Mouse (Mus musculus): ENCODE data around the gene Vmn2r99. TPM values are rescaled to one million over a fixed set of nuclear protein-coding genes. Genes with fewer than 3 reads are reported as not detected.

Gene Vmn2r99
- total RNA-seq (2014; fragmentation: Nextera tagmentation) = not detected in 2 replicates
- total RNA-seq (2017) = 0.05 and 0.06 TPM in 2 replicates
- polyA plus RNA-seq (2012) = not detected in 2 replicates

DNA sequence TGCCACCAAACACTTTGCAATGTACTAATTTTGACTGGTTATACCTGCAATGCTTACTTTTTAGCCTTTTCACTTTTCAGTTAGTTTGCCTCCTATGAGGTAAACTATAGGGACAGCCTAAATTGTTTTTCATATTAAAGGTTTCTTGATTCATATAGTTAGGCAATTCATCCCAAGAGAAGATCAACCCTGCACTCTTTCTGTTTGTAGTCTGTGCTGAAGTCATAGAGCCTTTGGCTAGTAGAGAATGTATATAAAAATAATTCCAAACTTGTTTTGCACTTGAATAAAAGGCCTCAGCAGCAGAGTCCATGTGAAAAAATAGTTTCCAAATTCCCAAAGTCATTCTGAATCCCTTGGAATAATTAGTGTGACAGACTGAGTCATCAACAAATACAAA lies at the start of gene Vmn2r99:
Gene Vmn2r99 (plus strand): TSS at position 301 of the 400 bp plus-strand sequence.
- TF ChIP-seq POLR2AphosphoS5 (IDR thresholded peaks at IDR 0.05; ENCODE audit: insufficient replicate concordance, low read depth, low read length) = no peak
- no peak for TF ChIP-seq GATA1 (IDR thresholded peaks at IDR 0.05; ENCODE audit: borderline replicate concordance, low read length)
- no peak for TF ChIP-seq TAL1 (conservative IDR thresholded peaks at IDR 0.05; ENCODE audit: low read depth, low read length)
- no peak within 1 kb of the TSS for H3K4me3 ChIP-seq (ENCODE audit: low read depth, low read length)
- H3K27me3 ChIP-seq (ENCODE audit: insufficient read depth, low read length) = no peaks in the 10 kb centered on the region
- no peaks in the 10 kb centered on the region for H3K36me3 ChIP-seq (replicated peaks)
- 0 out of 2 replicates have a peak, but pooled peaks cover 2% of the 10 kb centered on the region for H3K9me3 ChIP-seq (replicated peaks)
- DNase-seq (ENCODE audit: low spot score) (no peak), ATAC-seq (ENCODE audit: extremely low read depth, insufficient number of reproducible peaks, low FRiP score, poor library complexity, severe bottlenecking) (no peak)
- H3K4me1 ChIP-seq (ENCODE audit: insufficient read depth, low read depth, low read length) = no peaks in the 10 kb centered on the region

DNA sequence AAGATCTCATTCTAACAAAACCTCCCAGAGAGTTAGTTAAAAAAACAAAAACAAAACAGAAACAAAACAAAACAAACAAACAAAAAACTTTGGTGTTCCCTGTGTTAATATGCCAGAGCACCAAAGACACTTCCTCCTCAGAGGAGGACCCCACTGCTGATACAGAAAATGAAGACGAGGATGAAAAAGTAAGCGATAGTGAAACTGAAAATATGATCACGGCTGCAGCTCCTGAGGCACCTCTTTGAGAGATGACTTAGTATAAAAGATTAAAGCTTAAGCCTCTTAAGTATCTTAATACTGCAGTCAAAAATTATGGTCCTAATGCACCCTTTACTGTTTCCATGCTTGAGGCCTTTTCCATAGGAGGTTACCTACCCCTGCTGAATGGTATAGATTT lies 75.9 kb downstream of the Vmn2r99 start:
- Histone ChIP-seq H3K4me1 (ENCODE audit: insufficient read depth, low read depth, low read length) (no peaks in the 10 kb centered on the region), H3K27me3 (ENCODE audit: insufficient read depth, low read length) (no peaks in the 10 kb centered on the region), H3K36me3 (replicated peaks) (no peaks in the 10 kb centered on the region), H3K4me3 (ENCODE audit: low read depth, low read length) (no peak overlapping the region), H3K9me3 (replicated peaks) (peaks cover 12% of the 10 kb centered on the region; the same call in 1 of the 2 replicates)
- DNase-seq (ENCODE audit: low spot score) = no peak
- TF ChIP-seq POLR2AphosphoS5 (IDR thresholded peaks at IDR 0.05; ENCODE audit: insufficient replicate concordance, low read depth, low read length) (no peak), TAL1 (conservative IDR thresholded peaks at IDR 0.05; ENCODE audit: low read depth, low read length) (no peak), GATA1 (IDR thresholded peaks at IDR 0.05; ENCODE audit: borderline replicate concordance, low read length) (no peak), CTCF (IDR thresholded peaks at IDR 0.05; ENCODE audit: low read depth, low read length) (no peak), GATA2 (IDR thresholded peaks at IDR 0.05; ENCODE audit: borderline replicate concordance, low read depth, low read length) (no peak)
- ATAC-seq (ENCODE audit: extremely low read depth, insufficient number of reproducible peaks, low FRiP score, poor library complexity, severe bottlenecking) = no peak

DNA sequence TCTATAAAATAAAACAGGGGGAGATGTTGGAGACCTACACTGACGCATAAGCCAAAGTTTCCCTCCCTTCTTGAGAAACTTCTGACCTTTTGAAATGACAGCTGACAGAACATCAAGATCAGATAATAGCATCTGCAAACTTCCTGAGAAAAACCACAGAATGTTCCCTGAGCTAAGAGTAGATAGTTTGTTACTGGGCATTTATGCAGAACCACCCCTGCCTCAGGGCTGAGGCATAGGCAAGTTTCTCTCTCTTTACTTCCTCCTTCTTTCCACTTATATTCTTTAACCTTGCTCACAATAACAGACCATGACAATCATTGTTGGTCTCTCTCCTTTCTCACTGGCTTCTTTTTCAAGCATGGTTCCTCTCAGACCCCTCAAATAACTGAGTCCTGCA lies 83.2 kb downstream of the Vmn2r99 start:
- Histone ChIP-seq H3K4me1 (ENCODE audit: insufficient read depth, low read depth, low read length) (no peaks in the 10 kb centered on the region), H3K4me3 (ENCODE audit: low read depth, low read length) (no peak overlapping the region), H3K36me3 (replicated peaks) (no peaks in the 10 kb centered on the region), H3K27me3 (ENCODE audit: insufficient read depth, low read length) (no peaks in the 10 kb centered on the region), H3K9me3 (replicated peaks) (peaks cover 18% of the 10 kb centered on the region)
- peak; percentile 85 for ATAC-seq (ENCODE audit: extremely low read depth, insufficient number of reproducible peaks, low FRiP score, poor library complexity, severe bottlenecking)
- TF ChIP-seq CTCF (IDR thresholded peaks at IDR 0.05; ENCODE audit: low read depth, low read length) (no peak), POLR2AphosphoS5 (IDR thresholded peaks at IDR 0.05; ENCODE audit: insufficient replicate concordance, low read depth, low read length) (no peak), GATA1 (IDR thresholded peaks at IDR 0.05; ENCODE audit: borderline replicate concordance, low read length) (no peak), GATA2 (IDR thresholded peaks at IDR 0.05; ENCODE audit: borderline replicate concordance, low read depth, low read length) (no peak), TAL1 (conservative IDR thresholded peaks at IDR 0.05; ENCODE audit: low read depth, low read length) (no peak)
- no peak for DNase-seq (ENCODE audit: low spot score)

Other genes starting within 250 kb of the Vmn2r99 start
- not detected in 2 replicates for gene Vmn2r100, start 142.8 kb downstream of the Vmn2r99 start, total RNA-seq (2014; fragmentation: Nextera tagmentation)
- 0.06 and 0.11 TPM in 2 replicates for gene Vmn2r100, start 142.8 kb downstream of the Vmn2r99 start, total RNA-seq (2017)
- not detected in 2 replicates for gene Vmn2r100, start 142.8 kb downstream of the Vmn2r99 start, polyA plus RNA-seq (2012)
- not detected in 2 replicates for gene Vmn2r101, start 215.3 kb downstream of the Vmn2r99 start, total RNA-seq (2014; fragmentation: Nextera tagmentation)
- gene Vmn2r101, start 215.3 kb downstream of the Vmn2r99 start, total RNA-seq (2017) = under 0.01 and 0.11 TPM in 2 replicates
- not detected in 2 replicates for gene Vmn2r101, start 215.3 kb downstream of the Vmn2r99 start, polyA plus RNA-seq (2012)

Data from G1E (cell line).